ENCODE assay signal across 42 mouse cellular contexts in genomic region chr9:89762017-89762416, GRCm38 (mm10). TPM values are rescaled to one million over a fixed set of nuclear protein-coding genes. Genes with fewer than 3 reads are reported as not detected.
"Had no signal": no experiment of that assay in that cellular context is flagged by ENCODE, and none has a peak within 500 bp of the region (broad histone marks: within the 10 kb centered on the region; RNA-seq: fewer than 3 reads in every experiment).

No protein-coding gene starts in this region.

- H3K27ac ChIP-seq: limb, embryonic 10.5 days; limb, embryonic 12.5 days; limb, embryonic 13.5 days; limb, embryonic 15.5 days; liver, embryonic 12.5 days; liver, embryonic 13.5 days; liver, embryonic 14.5 days; liver, embryonic 15.5 days; lung, embryonic 15.5 days; macrophage; midbrain, embryonic 12.5 days; midbrain, embryonic 13.5 days; midbrain, embryonic 15.5 days; neural tube, embryonic 12.5 days; neural tube, embryonic 13.5 days had no signal

- H3K9me3 ChIP-seq: limb, embryonic 10.5 days; limb, embryonic 12.5 days; limb, embryonic 13.5 days; limb, embryonic 15.5 days; liver, embryonic 12.5 days; liver, embryonic 13.5 days; liver, embryonic 15.5 days; lung, embryonic 15.5 days; megakaryocyte, embryonic 14.5 days; midbrain, embryonic 12.5 days; midbrain, embryonic 13.5 days; midbrain, embryonic 15.5 days; neural tube, embryonic 12.5 days; neural tube, embryonic 13.5 days had no signal

- H3K9ac ChIP-seq: limb, embryonic 12.5 days; limb, embryonic 13.5 days; limb, embryonic 15.5 days; liver, embryonic 12.5 days; liver, embryonic 13.5 days; liver, embryonic 14.5 days; liver, embryonic 15.5 days; liver, postnatal 0 days; lung, embryonic 14.5 days; lung, embryonic 15.5 days; midbrain, embryonic 12.5 days; midbrain, embryonic 13.5 days; midbrain, embryonic 15.5 days; neural tube, embryonic 12.5 days; neural tube, embryonic 13.5 days had no signal

- H3K27me3 ChIP-seq: limb, embryonic 12.5 days; limb, embryonic 13.5 days; limb, embryonic 15.5 days; liver, embryonic 12.5 days; liver, embryonic 13.5 days; liver, embryonic 15.5 days; lung, embryonic 15.5 days; megakaryocyte, embryonic 14.5 days; midbrain, embryonic 12.5 days; midbrain, embryonic 13.5 days; midbrain, embryonic 15.5 days; neural tube, embryonic 12.5 days; neural tube, embryonic 13.5 days had no signal

- DNase-seq: left cerebral cortex, postnatal 4 days; liver; liver, embryonic 13.5 days; liver, postnatal 0 days; lung, adult 18-20 months; lung, adult 2 months; lung, embryonic 14.5 days; lung, postnatal 10 days; lung, postnatal 14 days; lung, postnatal 36 days; lung, postnatal 4 days; midbrain, embryonic 14.5 days had no signal

- H3K4me3 ChIP-seq: limb, embryonic 10.5 days; limb, embryonic 12.5 days; limb, embryonic 13.5 days; limb, embryonic 15.5 days; liver, embryonic 12.5 days; liver, embryonic 13.5 days; liver, embryonic 15.5 days; lung, embryonic 15.5 days; megakaryocyte, embryonic 14.5 days; midbrain, embryonic 12.5 days; midbrain, embryonic 13.5 days; midbrain, embryonic 15.5 days; myocyte; neural tube, embryonic 12.5 days; neural tube, embryonic 13.5 days had no signal

- ATAC-seq: liver, embryonic 12.5 days; liver, postnatal 0 days; lung, postnatal 0 days; midbrain, embryonic 13.5 days; midbrain, embryonic 15.5 days; midbrain, embryonic 16.5 days had no signal

- H3K36me3 ChIP-seq: limb, embryonic 10.5 days; limb, embryonic 12.5 days; limb, embryonic 13.5 days; limb, embryonic 15.5 days; liver, embryonic 12.5 days; liver, embryonic 13.5 days; liver, embryonic 15.5 days; lung, embryonic 15.5 days; midbrain, embryonic 12.5 days; midbrain, embryonic 13.5 days; midbrain, embryonic 15.5 days; neural tube, embryonic 12.5 days; neural tube, embryonic 13.5 days had no signal

- H3K4me2 ChIP-seq: limb, embryonic 12.5 days; limb, embryonic 13.5 days; limb, embryonic 15.5 days; liver, embryonic 11.5 days; liver, embryonic 12.5 days; liver, embryonic 13.5 days; liver, embryonic 15.5 days; lung, embryonic 14.5 days; lung, embryonic 15.5 days; midbrain, embryonic 11.5 days; midbrain, embryonic 12.5 days; midbrain, embryonic 13.5 days; midbrain, embryonic 15.5 days; neural tube, embryonic 12.5 days; neural tube, embryonic 13.5 days had no signal

- H3K4me1 ChIP-seq: limb, embryonic 10.5 days; limb, embryonic 12.5 days; limb, embryonic 13.5 days; limb, embryonic 15.5 days; liver, embryonic 12.5 days; liver, embryonic 13.5 days; liver, embryonic 15.5 days; lung, embryonic 15.5 days; megakaryocyte, embryonic 14.5 days; midbrain, embryonic 12.5 days; midbrain, embryonic 13.5 days; midbrain, embryonic 15.5 days; neural tube, embryonic 12.5 days; neural tube, embryonic 13.5 days had no signal

RNA-seq across cellular contexts. Expression of gene Ankrd34c, which starts 23.7 kb away (rescaled TPM):
- total RNA-seq: liver, adult 2 months; megakaryocyte progenitor cell, adult 5-6 weeks; megakaryocyte, adult 5-6 weeks; megakaryocyte-erythroid progenitor cell, adult 5-6 weeks; monocyte, adult 5-6 weeks had no signal
- polyA plus RNA-seq: limb, embryonic 10.5 days; limb, embryonic 11.5 days; limb, embryonic 12.5 days; limb, embryonic 13.5 days; limb, embryonic 14.5 days; liver, adult 2 months; liver, embryonic 11.5 days; liver, embryonic 12.5 days; liver, embryonic 13.5 days; liver, embryonic 14.5 days; liver, embryonic 15.5 days; liver, embryonic 16.5 days; liver, postnatal 0 days; lung, adult 2 months; lung, embryonic 14.5 days; lung, embryonic 15.5 days; lung, embryonic 16.5 days; lung, postnatal 0 days; macrophage; midbrain, embryonic 12.5 days; myocyte; neural tube, embryonic 11.5 days; neural tube, embryonic 12.5 days had no signal
